Mouse (Mus musculus): ENCODE measurements around the gene Brd7. TPM values are rescaled to one million over a fixed set of nuclear protein-coding genes. Genes with fewer than 3 reads are reported as not detected.

Gene Brd7
- polyA plus RNA-seq, 1 experiment: 13.0 TPM

GRCm38 (mm10) chr8:88388691-88389239, 26.8 kb upstream of the Brd7 start:
- H3K27ac ChIP-seq (ENCODE audit: insufficient read depth, low read length): no peak overlapping the region
- DNase-seq (ENCODE audit: low read depth in 1 of 2, low spot score in 2 of 2): no peak
- WGBS: 65% methylated on average over 7 of the region's 7 CpGs
- H3K4me3 ChIP-seq (ENCODE audit: extremely low read depth, insufficient read depth, insufficient read length): no peak overlapping the region
- H3K36me3 ChIP-seq (ENCODE audit: control insufficient read depth, insufficient read depth, low read length): no peaks in the 10 kb centered on the region
- H3K27me3 ChIP-seq (ENCODE audit: control insufficient read depth, insufficient read depth, low read length): no peaks in the 10 kb centered on the region
- H3K4me1 ChIP-seq (ENCODE audit: control insufficient read depth, insufficient read depth, insufficient read length): no peaks in the 10 kb centered on the region
- TF ChIP-seq CTCF (IDR thresholded peaks at IDR 0.05; ENCODE audit: extremely low read depth, insufficient read depth, insufficient read length, insufficient replicate concordance) (no peak), POLR2A (IDR thresholded peaks at IDR 0.05; ENCODE audit: low read depth, low read length) (no peak)

DNA sequence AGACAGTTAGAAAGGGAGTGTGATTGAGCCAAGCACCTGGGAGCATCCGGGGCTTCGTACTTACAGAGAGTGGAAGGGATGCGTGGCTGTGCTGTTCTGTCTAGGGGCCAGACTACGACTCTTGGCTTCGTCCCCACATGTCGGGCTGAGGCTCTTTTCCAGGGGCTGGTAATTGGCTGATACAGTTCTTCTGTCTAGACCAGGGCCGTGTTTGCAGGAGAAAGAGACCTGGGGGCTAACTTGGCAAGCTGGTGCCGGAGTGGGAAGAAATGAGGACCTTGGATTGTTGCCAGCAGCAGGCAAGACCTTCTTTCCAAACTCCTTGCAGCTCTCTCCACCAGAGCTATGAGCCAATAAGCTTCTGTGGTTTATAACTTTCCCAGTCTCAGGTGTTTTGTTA, 25.9 kb upstream of the Brd7 start:
- Histone ChIP-seq H3K27me3 (ENCODE audit: control insufficient read depth, insufficient read depth, low read length) (no peaks in the 10 kb centered on the region), H3K27ac (ENCODE audit: insufficient read depth, low read length) (no peak overlapping the region), H3K36me3 (ENCODE audit: control insufficient read depth, insufficient read depth, low read length) (no peaks in the 10 kb centered on the region), H3K4me3 (ENCODE audit: extremely low read depth, insufficient read depth, insufficient read length) (no peak overlapping the region), H3K4me1 (ENCODE audit: control insufficient read depth, insufficient read depth, insufficient read length) (no peaks in the 10 kb centered on the region)
- TF ChIP-seq POLR2A (IDR thresholded peaks at IDR 0.05; ENCODE audit: low read depth, low read length): no peak
- TF ChIP-seq CTCF (IDR thresholded peaks at IDR 0.05; ENCODE audit: extremely low read depth, insufficient read depth, insufficient read length, insufficient replicate concordance): no peak
- DNase-seq (ENCODE audit: low read depth in 1 of 2, low spot score in 2 of 2): no peak
- 89% methylated on average over 8 of the region's 8 CpGs for WGBS

DNA sequence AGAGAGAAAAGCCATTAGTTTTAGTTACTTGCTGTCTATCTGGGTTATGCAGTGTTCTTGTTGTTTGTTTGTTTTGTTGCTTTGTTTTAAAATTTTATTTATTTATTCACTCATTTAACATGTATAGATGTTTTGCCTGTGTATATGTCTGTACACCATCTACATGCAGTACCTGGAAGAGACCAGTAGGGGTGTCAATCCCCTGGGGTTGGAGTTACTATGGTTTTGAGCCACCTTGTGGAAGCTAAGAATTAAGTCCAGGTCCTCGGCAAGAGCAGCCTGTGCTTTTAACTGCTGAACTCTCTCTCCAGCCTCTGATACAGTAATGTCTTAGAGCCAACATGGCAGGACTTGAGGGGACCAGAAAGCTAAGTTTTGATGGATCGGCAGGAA, 21.2 kb upstream of the Brd7 start:
- H3K4me3 ChIP-seq (ENCODE audit: extremely low read depth, insufficient read depth, insufficient read length): no peak overlapping the region
- H3K27ac ChIP-seq (ENCODE audit: insufficient read depth, low read length): no peak overlapping the region
- DNase-seq (ENCODE audit: low read depth in 1 of 2, low spot score in 2 of 2): no peak
- H3K36me3 ChIP-seq (ENCODE audit: control insufficient read depth, insufficient read depth, low read length): no peaks in the 10 kb centered on the region
- TF ChIP-seq CTCF (IDR thresholded peaks at IDR 0.05; ENCODE audit: extremely low read depth, insufficient read depth, insufficient read length, insufficient replicate concordance) (no peak), POLR2A (IDR thresholded peaks at IDR 0.05; ENCODE audit: low read depth, low read length) (no peak)
- peaks cover 2% of the 10 kb centered on the region; the same call in 1 of the 2 replicates for H3K4me1 ChIP-seq (ENCODE audit: control insufficient read depth, insufficient read depth, insufficient read length)
- H3K27me3 ChIP-seq (ENCODE audit: control insufficient read depth, insufficient read depth, low read length): no peaks in the 10 kb centered on the region
- WGBS: 91% methylated on average over 2 of the region's 2 CpGs

GRCm38 (mm10) chr8:88382311-88383163, 20.5 kb upstream of the Brd7 start:
- WGBS: 86% methylated on average over 31 of the region's 31 CpGs
- Histone ChIP-seq H3K27me3 (ENCODE audit: control insufficient read depth, insufficient read depth, low read length) (no peaks in the 10 kb centered on the region), H3K36me3 (ENCODE audit: control insufficient read depth, insufficient read depth, low read length) (no peaks in the 10 kb centered on the region), H3K27ac (ENCODE audit: insufficient read depth, low read length) (no peak overlapping the region), H3K4me3 (ENCODE audit: extremely low read depth, insufficient read depth, insufficient read length) (no peak overlapping the region), H3K4me1 (ENCODE audit: control insufficient read depth, insufficient read depth, insufficient read length) (peaks cover 2% of the 10 kb centered on the region; the same call in 1 of the 2 replicates)
- no peak for DNase-seq (ENCODE audit: low read depth in 1 of 2, low spot score in 2 of 2)
- TF ChIP-seq POLR2A (IDR thresholded peaks at IDR 0.05; ENCODE audit: low read depth, low read length): no peak
- TF ChIP-seq CTCF (IDR thresholded peaks at IDR 0.05; ENCODE audit: extremely low read depth, insufficient read depth, insufficient read length, insufficient replicate concordance): no peak

GRCm38 (mm10) chr8:88380497-88380896, 18.5 kb upstream of the Brd7 start:
- no peak overlapping the region for H3K27ac ChIP-seq (ENCODE audit: insufficient read depth, low read length)
- peaks cover 4% of the 10 kb centered on the region; the same call in 1 of the 2 replicates for H3K4me1 ChIP-seq (ENCODE audit: control insufficient read depth, insufficient read depth, insufficient read length)
- TF ChIP-seq POLR2A (IDR thresholded peaks at IDR 0.05; ENCODE audit: low read depth, low read length) (no peak), CTCF (IDR thresholded peaks at IDR 0.05; ENCODE audit: extremely low read depth, insufficient read depth, insufficient read length, insufficient replicate concordance) (no peak)
- H3K27me3 ChIP-seq (ENCODE audit: control insufficient read depth, insufficient read depth, low read length): no peaks in the 10 kb centered on the region
- no peaks in the 10 kb centered on the region for H3K36me3 ChIP-seq (ENCODE audit: control insufficient read depth, insufficient read depth, low read length)
- 7% methylated on average over 7 of the region's 7 CpGs for WGBS
- no peak overlapping the region for H3K4me3 ChIP-seq (ENCODE audit: extremely low read depth, insufficient read depth, insufficient read length)
- DNase-seq (ENCODE audit: low read depth in 1 of 2, low spot score in 2 of 2): no peak

GRCm38 (mm10) chr8:88376836-88377582, 15.0 kb upstream of the Brd7 start:
- Histone ChIP-seq H3K36me3 (ENCODE audit: control insufficient read depth, insufficient read depth, low read length) (no peaks in the 10 kb centered on the region), H3K27me3 (ENCODE audit: control insufficient read depth, insufficient read depth, low read length) (no peaks in the 10 kb centered on the region), H3K4me3 (ENCODE audit: extremely low read depth, insufficient read depth, insufficient read length) (no peak overlapping the region), H3K4me1 (ENCODE audit: control insufficient read depth, insufficient read depth, insufficient read length) (peaks cover 4% of the 10 kb centered on the region; the same call in 1 of the 2 replicates), H3K27ac (ENCODE audit: insufficient read depth, low read length) (no peak overlapping the region)
- no peak for TF ChIP-seq CTCF (IDR thresholded peaks at IDR 0.05; ENCODE audit: extremely low read depth, insufficient read depth, insufficient read length, insufficient replicate concordance)
- no peak for DNase-seq (ENCODE audit: low read depth in 1 of 2, low spot score in 2 of 2)
- whole genome bisulfite sequencing: 54% methylated on average over 19 of the region's 19 CpGs

Data from spleen, adult 2 months (tissue).